Mouse (Mus musculus): ENCODE results near the gene Ccdc60.
"Not testable (repeated sequence)": the region's sequence is repeated elsewhere in the genome, so short reads cannot be mapped to it uniquely, and the experiment has no call there.

The Ccdc60 gene

GRCm38 (mm10) chr5:116180594-116180993, 108.2 kb downstream of the Ccdc60 start:
- DNase-seq: no peak

- DNase-seq: no peak
Observed at GRCm38 (mm10) chr5:116171721-116172120, 117.1 kb downstream of the Ccdc60 start.

GRCm38 (mm10) chr5:116166965-116167364, 121.8 kb downstream of the Ccdc60 start:
- no peak for DNase-seq

- no peak for DNase-seq
Observed at GRCm38 (mm10) chr5:116165203-116165888, 123.4 kb downstream of the Ccdc60 start.

- DNase-seq: no peak
Observed at GRCm38 (mm10) chr5:116154811-116155210, 134.0 kb downstream of the Ccdc60 start.

- DNase-seq: not testable (repeated sequence)
Observed at GRCm38 (mm10) chr5:116146446-116146845, 142.3 kb downstream of the Ccdc60 start.

- no peak for DNase-seq
Observed at GRCm38 (mm10) chr5:116144711-116145110, 144.1 kb downstream of the Ccdc60 start.

- no peak for DNase-seq
Observed at GRCm38 (mm10) chr5:116140682-116141081, 148.1 kb downstream of the Ccdc60 start.

- DNase-seq: peak; percentile 84
Observed at GRCm38 (mm10) chr5:116123344-116123743, 165.4 kb downstream of the Ccdc60 start.

GRCm38 (mm10) chr5:116116567-116116966, 172.2 kb downstream of the Ccdc60 start:
- peak; percentile 63 for DNase-seq

GRCm38 (mm10) chr5:116116110-116116509, 172.7 kb downstream of the Ccdc60 start:
- no peak for DNase-seq

- DNase-seq: no peak
Observed at GRCm38 (mm10) chr5:116115071-116115834, 173.5 kb downstream of the Ccdc60 start.

- no peak for DNase-seq
Observed at GRCm38 (mm10) chr5:116108651-116109050, 180.1 kb downstream of the Ccdc60 start.

GRCm38 (mm10) chr5:116084231-116084630, 204.6 kb downstream of the Ccdc60 start:
- DNase-seq: no peak

- no peak for DNase-seq
Observed at GRCm38 (mm10) chr5:116083081-116083480, 205.7 kb downstream of the Ccdc60 start, which contains the start of gene Tmem233. Tmem233 (minus strand) TSS chr5:116083244.

GRCm38 (mm10) chr5:116082241-116082900, 206.4 kb downstream of the Ccdc60 start:
- no peak for DNase-seq

- DNase-seq: no peak
Observed at GRCm38 (mm10) chr5:116081616-116082015, 207.2 kb downstream of the Ccdc60 start.

GRCm38 (mm10) chr5:116080736-116081135, 208.0 kb downstream of the Ccdc60 start:
- no peak for DNase-seq
